Mouse (Mus musculus) embryonic facial prominence, embryonic 10.5 days (tissue): Measurements from ENCODE around the gene Atp8a2. TPM values are rescaled to one million over a fixed set of nuclear protein-coding genes. Genes with fewer than 3 reads are reported as not detected.

Experiments used
- DNase-seq: peaks from one replicate; pipeline ENCODE4 v3.0.0-alpha.2; 2017; ENCODE audit warnings: low spot score
- H3K27ac ChIP-seq: fragments of 300-500 bp; sonication (generic); replicated peaks from 2 replicates; pipeline ENCODE4 v1.5.1; 2016; ENCODE audit warnings: mild to moderate bottlenecking
- H3K27me3 ChIP-seq: fragments of 300-500 bp; sonication (generic); replicated peaks from 2 replicates; pipeline ENCODE4 v1.6.1; 2016; ENCODE audit warnings: low read depth, mild to moderate bottlenecking; ENCODE audit not compliant: poor library complexity, severe bottlenecking
- H3K36me3 ChIP-seq: fragments of 300-500 bp; sonication (generic); replicated peaks from 2 replicates; pipeline ENCODE4 v1.6.1; 2016; ENCODE audit warnings: mild to moderate bottlenecking, moderate library complexity
- H3K4me1 ChIP-seq: fragments of 300-500 bp; sonication (generic); 2 replicates; pipeline ENCODE4 v1.6.1; 2016
- H3K4me3 ChIP-seq: fragments of 300-500 bp; sonication (generic); 2 replicates; pipeline ENCODE4 v1.5.1; 2016; ENCODE audit warnings: mild to moderate bottlenecking, moderate library complexity
- H3K9me3 ChIP-seq: fragments of 300-500 bp; sonication (generic); 2 replicates; pipeline ENCODE4 v1.6.1; 2016; ENCODE audit warnings: mild to moderate bottlenecking
- WGBS: fragments of 180-500 bp; shearing (Covaris S2); methylation state at CpG from one replicate; pipeline ENCODE4 v1.1.7; 2016; 5-methylcytosine and 5-hydroxymethylcytosine counted together
- polyA plus RNA-seq: library from polyadenylated mRNA; unstranded; fragments of >200 nt; fragmentation: Nextera tagmentation; extraction: Ambion mirVana; gene quantifications from 2 replicates; pipeline ENCODE4 v1.2.1, GENCODE M21; 2016

Gene Atp8a2
- polyA plus RNA-seq, 1 experiment from 2014 or later = 2.8 TPM

DNA sequence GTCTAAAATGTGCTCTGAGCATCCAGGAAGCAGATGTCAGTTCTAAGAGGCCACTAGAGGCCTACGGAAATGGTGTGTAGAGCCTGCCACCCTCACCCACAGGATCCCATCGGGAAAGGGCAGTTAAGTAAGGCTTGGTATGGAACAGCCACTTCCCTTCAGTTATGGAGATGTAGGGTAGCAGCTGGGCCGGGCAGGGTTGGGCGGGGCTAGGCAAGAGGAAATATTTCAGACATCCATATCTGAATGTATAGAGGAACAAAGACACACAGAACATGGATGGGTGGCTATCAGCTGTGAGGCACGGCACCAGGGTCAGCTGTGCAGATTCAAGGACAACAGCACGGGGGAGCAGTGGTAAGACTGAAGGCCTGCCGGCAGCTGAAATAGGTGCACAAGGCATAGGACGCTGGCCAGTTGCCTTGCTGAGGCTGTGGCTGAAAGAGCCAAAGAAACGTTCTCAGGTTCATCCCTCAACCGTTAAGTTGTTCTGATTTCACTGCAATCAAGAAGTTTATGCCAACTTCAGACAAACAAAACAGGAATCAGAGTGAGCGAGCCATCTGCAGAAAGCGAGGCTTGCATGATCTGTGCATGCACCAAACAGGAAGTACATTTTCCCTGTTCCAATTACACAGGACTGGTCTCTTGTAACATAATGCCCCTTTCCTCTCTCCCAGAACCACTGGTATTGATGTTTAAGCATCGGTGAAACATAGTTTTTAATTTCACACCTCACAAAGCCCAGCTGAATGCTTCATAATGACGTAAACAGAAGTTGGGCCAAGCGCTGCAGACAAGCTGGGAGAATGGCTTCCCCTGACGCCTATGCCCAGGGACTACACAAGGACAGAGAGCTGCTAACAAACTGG lies 549.9 kb downstream of the Atp8a2 start:
- Histone ChIP-seq H3K27ac (peak overlapping the region; percentile 49), H3K36me3 (no peaks in the 10 kb centered on the region), H3K4me3 (no peak overlapping the region), H3K9me3 (no peaks in the 10 kb centered on the region), H3K27me3 (peaks cover 26% of the 10 kb centered on the region; the same call in 1 of the 2 replicates), H3K4me1 (peaks cover 58% of the 10 kb centered on the region)
- no peak for DNase-seq
- 73% methylated on average over 16 of the region's 16 CpGs for WGBS

GRCm38 (mm10) chr14:59644896-59645295 lies 552.1 kb downstream of the Atp8a2 start:
- WGBS = 68% methylated on average over 3 of the region's 3 CpGs
- H3K4me1 ChIP-seq = peaks cover 77% of the 10 kb centered on the region
- H3K27ac ChIP-seq = no peak overlapping the region
- H3K27me3 ChIP-seq = peaks cover 26% of the 10 kb centered on the region; the same call in 1 of the 2 replicates
- no peaks in the 10 kb centered on the region for H3K36me3 ChIP-seq
- no peak overlapping the region for H3K4me3 ChIP-seq
- H3K9me3 ChIP-seq = no peaks in the 10 kb centered on the region
- DNase-seq = no peak

- H3K27me3 ChIP-seq = peaks cover 22% of the 10 kb centered on the region
- no peak overlapping the region for H3K4me3 ChIP-seq
- no peaks in the 10 kb centered on the region for H3K36me3 ChIP-seq
- 85% methylated on average over 1 of the region's 1 CpGs for WGBS
- H3K4me1 ChIP-seq = peaks cover 79% of the 10 kb centered on the region
- H3K27ac ChIP-seq = no peak overlapping the region
- no peak for DNase-seq
- H3K9me3 ChIP-seq = no peaks in the 10 kb centered on the region
Measured at GRCm38 (mm10) chr14:59644166-59644565, 552.8 kb downstream of the Atp8a2 start.

- no peaks in the 10 kb centered on the region for H3K9me3 ChIP-seq
- peaks cover 27% of the 10 kb centered on the region for H3K27me3 ChIP-seq
- no peak overlapping the region for H3K4me3 ChIP-seq
- H3K36me3 ChIP-seq = no peaks in the 10 kb centered on the region
- H3K27ac ChIP-seq = peak overlapping the region; percentile 30; the same call in 1 of the 2 replicates
- DNase-seq = no peak
- H3K4me1 ChIP-seq = peaks cover 79% of the 10 kb centered on the region
- 58% methylated on average over 12 of the region's 12 CpGs for WGBS
Measured at GRCm38 (mm10) chr14:59643582-59643981, 553.4 kb downstream of the Atp8a2 start.

DNA sequence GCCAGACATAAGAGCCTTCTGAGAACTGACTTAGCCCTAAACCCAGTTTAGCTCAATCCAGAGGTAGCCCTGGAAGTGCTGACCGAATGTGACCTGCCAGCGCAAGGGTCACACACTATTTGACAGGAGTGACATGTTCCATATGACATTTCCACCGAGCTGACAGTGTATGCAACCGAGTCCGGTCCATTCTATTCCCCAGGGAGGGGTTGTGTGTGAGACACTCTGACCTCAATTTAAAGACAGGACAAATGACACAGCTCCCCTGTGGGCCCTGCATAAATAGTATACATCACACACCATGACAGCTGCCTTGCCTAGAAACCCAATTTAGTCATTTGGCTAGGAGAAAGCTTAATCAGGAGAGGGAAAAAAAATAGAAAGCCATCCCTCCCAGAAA lies 555.1 kb downstream of the Atp8a2 start:
- DNase-seq = peak; percentile 64
- Histone ChIP-seq H3K27ac (no peak overlapping the region), H3K9me3 (no peaks in the 10 kb centered on the region), H3K27me3 (peaks cover 39% of the 10 kb centered on the region), H3K4me3 (no peak overlapping the region), H3K4me1 (peaks cover 68% of the 10 kb centered on the region), H3K36me3 (no peaks in the 10 kb centered on the region)
- 28% methylated on average over 5 of the region's 5 CpGs for WGBS

DNA sequence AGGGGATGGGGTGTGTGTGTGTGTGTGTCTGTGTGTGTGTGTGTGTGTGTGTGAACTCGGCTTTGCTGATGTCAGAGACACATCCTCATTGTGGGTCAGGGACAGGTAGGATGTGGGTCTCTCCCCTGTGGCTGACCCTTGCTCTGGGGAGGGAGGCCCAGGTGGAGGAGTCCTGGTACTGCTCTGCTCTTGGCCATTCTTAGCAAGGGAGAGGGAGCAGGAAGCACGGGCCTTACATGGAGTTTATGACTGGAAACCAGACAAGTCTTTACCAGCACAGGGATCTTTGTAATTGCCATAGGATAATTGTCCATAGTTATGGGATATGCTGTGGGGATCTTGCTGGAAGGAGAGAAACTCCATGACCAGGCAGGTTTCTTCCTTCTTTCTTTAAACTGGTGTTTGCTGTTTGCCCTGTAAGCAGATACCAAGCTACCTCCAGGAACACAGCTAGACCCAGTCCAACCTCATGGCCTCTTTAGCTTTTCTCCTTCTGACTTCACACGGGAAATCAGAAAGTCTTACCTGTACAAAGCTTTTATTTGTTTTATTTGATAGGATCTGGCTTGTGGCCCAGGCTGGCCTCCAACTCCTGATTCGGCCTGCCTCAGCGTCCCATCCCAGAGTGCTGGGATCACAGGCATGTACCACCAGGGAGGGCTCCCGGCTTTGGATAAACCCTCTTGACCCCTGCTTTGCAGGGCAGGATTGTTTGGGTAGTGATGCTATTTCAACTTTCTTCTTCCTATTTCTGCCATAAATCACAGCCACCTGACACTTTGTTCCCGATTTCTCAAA lies 557.9 kb downstream of the Atp8a2 start:
- Histone ChIP-seq H3K27me3 (peaks cover 26% of the 10 kb centered on the region), H3K36me3 (no peaks in the 10 kb centered on the region), H3K4me1 (peaks cover 50% of the 10 kb centered on the region), H3K27ac (peak overlapping the region; percentile 41), H3K9me3 (no peaks in the 10 kb centered on the region), H3K4me3 (no peak overlapping the region)
- no peak for DNase-seq
- WGBS = 49% methylated on average over 7 of the region's 7 CpGs

- H3K27me3 ChIP-seq = peaks cover 33% of the 10 kb centered on the region
- peaks cover 12% of the 10 kb centered on the region; the same call in 1 of the 2 replicates for H3K4me1 ChIP-seq
- no peak overlapping the region for H3K27ac ChIP-seq
- H3K36me3 ChIP-seq = peaks cover 37% of the 10 kb centered on the region
- DNase-seq = no peak
- 77% methylated on average over 9 of the region's 9 CpGs for WGBS
- H3K4me3 ChIP-seq = no peak overlapping the region
- no peaks in the 10 kb centered on the region for H3K9me3 ChIP-seq
Measured at GRCm38 (mm10) chr14:59633988-59634387, 563.0 kb downstream of the Atp8a2 start.

DNA sequence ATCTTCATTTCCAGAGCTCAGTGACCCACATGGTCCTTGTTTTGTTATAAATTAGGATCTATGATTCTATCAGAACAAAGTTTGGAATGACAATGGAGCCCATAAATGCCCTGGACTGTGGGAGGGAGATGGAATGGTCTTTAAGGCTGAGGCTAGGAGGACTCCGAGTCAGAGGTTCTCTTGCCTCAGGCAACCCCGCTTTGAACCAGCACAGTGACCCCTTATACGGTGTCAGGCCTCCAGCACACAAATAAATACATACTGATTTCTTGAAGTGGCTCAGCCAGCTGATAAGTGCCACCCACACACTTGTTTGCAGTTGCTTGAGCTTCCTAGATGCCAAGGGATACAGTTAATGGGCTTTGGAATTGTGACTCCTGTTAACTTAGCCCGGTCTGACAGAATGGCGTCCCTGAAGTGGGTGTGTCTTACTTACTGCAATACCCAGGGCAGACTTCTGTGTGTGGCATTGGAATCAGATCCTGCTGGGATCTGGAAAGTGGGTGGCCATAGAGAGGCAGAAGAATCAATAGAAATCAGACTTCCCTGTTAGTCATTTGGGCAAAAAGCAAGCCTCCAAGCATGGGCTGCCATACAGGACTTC lies 563.6 kb downstream of the Atp8a2 start:
- DNase-seq = no peak
- Histone ChIP-seq H3K4me3 (no peak overlapping the region), H3K9me3 (no peaks in the 10 kb centered on the region), H3K4me1 (peaks cover 9% of the 10 kb centered on the region; the same call in 1 of the 2 replicates), H3K27ac (no peak overlapping the region), H3K27me3 (peaks cover 27% of the 10 kb centered on the region), H3K36me3 (peaks cover 37% of the 10 kb centered on the region)
- 71% methylated on average over 5 of the region's 5 CpGs for WGBS

DNA sequence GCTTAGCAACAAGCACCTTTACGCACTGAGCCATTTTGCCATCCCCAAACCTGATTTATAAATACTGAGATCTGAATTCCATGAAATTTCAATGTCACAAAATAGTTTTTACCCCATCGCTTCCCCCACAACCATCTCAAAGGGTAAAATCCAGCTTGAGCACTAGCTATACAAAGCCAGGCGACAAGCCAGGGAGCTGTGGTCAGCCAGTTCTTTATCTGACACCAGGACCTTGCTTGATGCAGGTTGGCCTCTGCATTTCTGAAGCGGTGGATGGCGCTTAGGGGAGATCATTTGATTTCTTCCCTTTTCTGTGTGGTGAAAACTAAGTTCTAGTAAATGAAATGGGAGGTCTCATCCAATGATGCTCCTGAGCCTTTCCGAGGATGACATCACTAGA lies 564.9 kb downstream of the Atp8a2 start:
- 92% methylated on average over 6 of the region's 6 CpGs for WGBS
- Histone ChIP-seq H3K27me3 (peaks cover 29% of the 10 kb centered on the region), H3K4me1 (peaks cover 20% of the 10 kb centered on the region), H3K27ac (no peak overlapping the region), H3K4me3 (no peak overlapping the region), H3K36me3 (peaks cover 37% of the 10 kb centered on the region), H3K9me3 (no peaks in the 10 kb centered on the region)
- no peak for DNase-seq

DNA sequence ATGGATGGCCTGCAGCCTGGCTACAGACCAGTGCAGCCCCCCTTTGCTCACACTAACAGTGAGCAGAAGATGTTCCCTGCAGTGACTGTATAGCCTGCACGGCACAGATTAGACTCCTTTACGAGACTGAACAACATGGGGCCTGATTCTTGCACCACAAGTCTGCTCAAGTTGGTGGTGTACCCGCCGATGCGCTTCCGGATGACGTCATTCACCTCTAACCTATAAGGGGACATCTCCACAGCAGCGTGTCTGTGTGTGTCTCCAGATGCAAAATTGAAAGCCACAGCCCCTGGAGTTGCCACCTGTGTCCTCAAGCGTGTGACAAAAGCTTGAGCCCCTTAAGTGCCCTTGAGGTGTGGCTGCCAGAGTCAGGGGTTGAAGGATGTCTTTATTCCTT lies 566.9 kb downstream of the Atp8a2 start:
- no peak overlapping the region for H3K27ac ChIP-seq
- H3K9me3 ChIP-seq = no peaks in the 10 kb centered on the region
- H3K27me3 ChIP-seq = peaks cover 42% of the 10 kb centered on the region
- H3K4me1 ChIP-seq = peaks cover 39% of the 10 kb centered on the region
- 90% methylated on average over 9 of the region's 9 CpGs for WGBS
- peak; percentile 7 for DNase-seq
- peaks cover 37% of the 10 kb centered on the region for H3K36me3 ChIP-seq
- H3K4me3 ChIP-seq = no peak overlapping the region

DNA sequence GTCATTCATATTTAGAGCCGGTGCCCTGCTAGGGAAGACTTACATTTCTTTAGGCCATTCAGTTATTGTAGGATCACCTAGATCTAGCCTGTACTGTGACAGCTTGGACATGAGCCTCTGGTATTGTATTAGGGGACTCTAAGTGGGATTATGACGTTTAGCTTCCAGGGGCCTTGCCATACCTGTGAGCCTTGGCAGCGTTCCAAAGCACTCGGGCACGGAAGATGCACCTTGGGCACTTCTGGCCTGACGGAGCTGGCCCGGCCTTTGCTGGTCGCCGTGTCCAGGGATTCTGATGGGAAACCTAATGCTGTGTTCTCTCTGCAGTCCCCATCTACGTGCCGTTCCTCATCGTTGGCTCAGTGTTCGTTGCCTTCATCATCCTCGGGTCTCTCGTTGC lies 567.7 kb downstream of the Atp8a2 start:
- H3K27me3 ChIP-seq = peaks cover 49% of the 10 kb centered on the region
- no peak for DNase-seq
- H3K4me1 ChIP-seq = peaks cover 46% of the 10 kb centered on the region
- WGBS = 91% methylated on average over 15 of the region's 15 CpGs
- no peak overlapping the region for H3K27ac ChIP-seq
- H3K9me3 ChIP-seq = no peaks in the 10 kb centered on the region
- H3K4me3 ChIP-seq = peak overlapping the region; percentile 8; the same call in 1 of the 2 replicates
- H3K36me3 ChIP-seq = peaks cover 37% of the 10 kb centered on the region

DNA sequence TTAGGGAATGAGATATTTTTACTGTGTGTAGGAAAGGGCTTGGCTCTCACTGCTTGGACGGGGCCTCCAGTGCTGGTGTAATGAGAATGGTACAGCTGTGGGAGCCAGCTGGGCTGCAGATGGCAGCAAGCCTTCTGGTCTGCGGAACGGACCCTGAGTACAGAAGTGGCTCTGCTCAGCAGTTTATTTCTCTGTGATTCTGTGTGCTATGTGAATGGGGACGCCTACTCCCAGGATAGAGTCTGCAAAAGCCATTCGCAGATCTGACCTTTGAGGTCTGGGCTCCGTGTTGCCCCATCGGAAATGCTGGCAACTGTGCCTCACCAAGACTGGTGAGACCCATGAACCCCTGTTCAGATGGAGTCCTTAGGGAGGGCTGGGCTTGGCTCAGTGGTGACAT lies 569.2 kb downstream of the Atp8a2 start:
- H3K36me3 ChIP-seq = peaks cover 34% of the 10 kb centered on the region
- H3K4me3 ChIP-seq = peak overlapping the region; percentile 82
- peaks cover 57% of the 10 kb centered on the region for H3K27me3 ChIP-seq
- H3K9me3 ChIP-seq = no peaks in the 10 kb centered on the region
- H3K4me1 ChIP-seq = peaks cover 50% of the 10 kb centered on the region
- DNase-seq = peak; percentile 60
- 0 out of 2 replicates have a peak overlapping the region, but pooled peaks have one; percentile 92 for H3K27ac ChIP-seq
- WGBS = 27% methylated on average over 7 of the region's 7 CpGs
